Mouse (Mus musculus) embryonic facial prominence, embryonic 14.5 days (tissue): ENCODE results near the gene Slc5a4b. TPM values are rescaled to one million over a fixed set of nuclear protein-coding genes. Genes with fewer than 3 reads are reported as not detected.

Experiments used
- ATAC-seq: fragments of 200-750 bp; cut with Nextera tagmentation; 2 replicates; pipeline ENCODE4 v1.8.0; 2017; ENCODE audit warnings: low read depth, moderate number of reproducible peaks, moderate TSS enrichment
- DNase-seq: peaks from one replicate; pipeline ENCODE4 v3.0.0-alpha.2; 2015; ENCODE audit warnings: low spot score
- H3K27ac ChIP-seq: fragments of 300-500 bp; sonication (generic); replicated peaks from 2 replicates; pipeline ENCODE4 v1.5.1; 2014; ENCODE audit warnings: low read depth, mild to moderate bottlenecking, low read length, moderate library complexity
- H3K27me3 ChIP-seq: fragments of 300-500 bp; sonication (generic); replicated peaks from 2 replicates; pipeline ENCODE4 v1.6.1; 2014; ENCODE audit warnings: low read length; ENCODE audit not compliant: control insufficient read depth, insufficient read depth
- H3K36me3 ChIP-seq: fragments of 300-500 bp; sonication (generic); 2 replicates; pipeline ENCODE4 v1.6.1; 2014; ENCODE audit warnings: low read length, mixed read lengths; ENCODE audit not compliant: control insufficient read depth, insufficient read depth
- H3K4me1 ChIP-seq: fragments of 300-500 bp; sonication (generic); 2 replicates; pipeline ENCODE4 v1.6.1; 2014; ENCODE audit warnings: antibody characterized with exemption, low read length; ENCODE audit not compliant: control insufficient read depth, insufficient read depth
- H3K4me2 ChIP-seq: fragments of 300-500 bp; sonication (generic); 2 replicates; pipeline ENCODE4 v1.6.1; 2014; ENCODE audit warnings: low read depth, mild to moderate bottlenecking, low read length, moderate library complexity, mixed read lengths
- H3K4me3 ChIP-seq: fragments of 300-500 bp; sonication (generic); 2 replicates; pipeline ENCODE4 v1.5.1; 2014; ENCODE audit warnings: low read depth, mild to moderate bottlenecking, low read length
- H3K9ac ChIP-seq: fragments of 300-500 bp; sonication (generic); 2 replicates; pipeline ENCODE4 v1.6.1; 2014; ENCODE audit warnings: low read depth, mild to moderate bottlenecking, low read length, moderate library complexity, mixed read lengths
- H3K9me3 ChIP-seq: fragments of 300-500 bp; sonication (generic); 2 replicates; pipeline ENCODE4 v1.6.1; 2016; ENCODE audit warnings: low read length; ENCODE audit not compliant: control insufficient read depth
- WGBS: fragments of 180-500 bp; shearing (Covaris S2); extraction: QIAGEN DNeasy Blood & Tissue Kit; methylation state at CpG from one replicate; pipeline ENCODE4 v1.1.7; 2014; 5-methylcytosine and 5-hydroxymethylcytosine counted together
- polyA plus RNA-seq: library from polyadenylated mRNA; unstranded; fragments of >200 nt; fragmentation: Nextera tagmentation; extraction: Ambion mirVana; gene quantifications from 2 replicates; pipeline ENCODE4 v1.2.1, GENCODE M21; 2014

Gene Slc5a4b
- polyA plus RNA-seq, 1 experiment from 2014 or later: not detected

DNA sequence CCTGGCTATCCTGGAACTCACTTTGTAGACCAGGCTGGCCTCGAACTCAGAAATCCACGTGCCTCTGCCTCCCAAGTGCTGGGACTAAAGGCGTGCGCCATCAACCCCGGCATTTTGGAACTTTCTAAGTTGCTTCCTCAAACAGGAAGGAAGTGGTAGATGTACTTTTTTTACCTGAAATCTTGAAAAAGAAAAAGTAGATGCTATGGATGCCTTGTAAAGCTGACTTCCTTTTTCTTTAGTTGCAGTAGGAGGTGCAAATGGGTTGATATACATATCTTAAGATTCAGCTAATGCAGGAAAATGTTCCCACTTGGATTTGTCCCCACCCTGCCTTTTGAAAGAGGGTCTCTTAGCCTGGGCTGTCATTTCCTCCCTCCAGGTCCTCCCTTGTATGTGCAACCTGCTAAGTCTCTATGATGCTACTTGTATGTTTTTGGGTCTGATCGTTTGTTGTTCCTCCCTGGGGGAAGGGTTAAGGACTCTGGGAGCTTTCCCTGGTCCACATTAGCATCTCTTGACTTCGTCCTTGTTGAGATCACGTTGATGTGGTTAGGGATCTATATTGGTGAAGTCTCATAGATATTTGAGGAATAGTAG, 76.7 kb downstream of the Slc5a4b start:
- Histone ChIP-seq H3K4me3 (no peak overlapping the region), H3K9ac (no peak overlapping the region), H3K4me1 (peaks cover 6% of the 10 kb centered on the region; the same call in 1 of the 2 replicates), H3K36me3 (peaks cover 31% of the 10 kb centered on the region), H3K9me3 (no peaks in the 10 kb centered on the region), H3K27me3 (no peaks in the 10 kb centered on the region), H3K27ac (no peak overlapping the region), H3K4me2 (no peak overlapping the region)
- ATAC-seq: no peak
- WGBS: 92% methylated on average over 8 of the region's 8 CpGs
- no peak for DNase-seq

DNA sequence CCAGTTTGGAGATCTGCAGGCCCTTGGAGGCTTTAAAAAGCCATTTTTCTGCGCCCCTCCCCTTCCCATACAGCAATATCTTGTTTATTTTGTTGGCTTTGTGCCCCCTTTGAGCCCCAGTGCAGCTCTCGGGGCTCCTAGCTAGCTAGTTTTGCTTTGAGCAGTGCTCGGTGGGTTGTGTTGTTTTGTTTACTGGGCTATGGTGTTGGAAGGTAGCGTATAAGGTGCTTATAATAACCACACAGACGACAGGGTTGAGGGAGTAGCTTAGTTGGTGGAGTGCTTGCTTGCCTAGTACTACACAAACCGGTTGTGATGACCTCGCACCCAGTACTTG, 77.7 kb downstream of the Slc5a4b start:
- Histone ChIP-seq H3K4me2 (peak overlapping the region; percentile 77), H3K36me3 (peaks cover 20% of the 10 kb centered on the region), H3K9ac (peak overlapping the region; percentile 93), H3K4me1 (peaks cover 6% of the 10 kb centered on the region; the same call in 1 of the 2 replicates), H3K27ac (no peak overlapping the region), H3K4me3 (peak overlapping the region; percentile 86), H3K27me3 (no peaks in the 10 kb centered on the region), H3K9me3 (no peaks in the 10 kb centered on the region)
- no peak for ATAC-seq
- 18% methylated on average over 7 of the region's 7 CpGs for WGBS
- DNase-seq: peak; percentile 23

DNA sequence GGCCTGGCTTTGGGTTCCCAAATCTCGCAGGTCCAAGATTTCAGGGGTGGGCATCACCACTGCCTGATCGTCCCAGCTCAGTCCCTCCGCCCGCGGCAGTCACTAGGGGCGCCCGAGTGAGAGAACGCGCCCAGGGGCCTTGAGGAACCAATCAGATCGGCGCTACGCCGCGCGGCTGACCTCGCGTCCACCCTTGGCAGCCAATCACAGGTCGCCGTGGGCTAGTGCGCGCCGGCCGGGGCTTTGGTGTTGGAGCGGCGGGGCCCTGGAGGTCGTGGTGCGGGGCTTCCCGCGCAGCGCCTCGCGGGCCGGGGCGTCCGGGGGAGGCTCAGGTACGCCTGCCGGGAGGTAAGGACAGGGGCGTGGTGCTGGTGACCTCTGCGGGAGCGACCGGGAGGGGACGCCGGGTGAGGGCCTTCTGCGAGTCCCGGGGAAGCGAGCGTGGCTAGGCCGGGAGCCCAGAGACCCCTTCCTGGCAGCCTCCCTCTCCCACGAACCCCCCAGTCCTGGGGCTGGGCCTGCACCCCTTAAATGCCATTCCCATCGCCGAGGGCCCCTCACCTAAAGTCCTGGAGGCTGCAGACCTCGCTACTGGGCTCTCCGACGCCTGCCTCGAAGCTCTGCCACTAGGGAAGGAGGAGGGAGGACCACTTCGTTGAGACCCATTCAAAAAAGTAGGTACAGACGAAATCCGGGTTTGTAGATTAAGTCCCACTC, 78.2 kb downstream of the Slc5a4b start, which contains the start of gene Zfp280b:
TSS of gene Zfp280b (plus strand) at position 249 of the 717 bp plus-strand sequence.
- Histone ChIP-seq H3K36me3 (peaks cover 15% of the 10 kb centered on the region), H3K4me1 (peaks cover 6% of the 10 kb centered on the region; the same call in 1 of the 2 replicates), H3K27ac (peak within 1 kb of the TSS; percentile 57), H3K4me3 (peak within 1 kb of the TSS; percentile 86), H3K9ac (peak within 1 kb of the TSS; percentile 93), H3K4me2 (peak within 1 kb of the TSS; percentile 77), H3K27me3 (no peaks in the 10 kb centered on the region), H3K9me3 (no peaks in the 10 kb centered on the region)
- WGBS: under 1% methylated on average over 30 of the region's 58 CpGs
- ATAC-seq (peak; percentile 98), DNase-seq (peak; percentile 97)

DNA sequence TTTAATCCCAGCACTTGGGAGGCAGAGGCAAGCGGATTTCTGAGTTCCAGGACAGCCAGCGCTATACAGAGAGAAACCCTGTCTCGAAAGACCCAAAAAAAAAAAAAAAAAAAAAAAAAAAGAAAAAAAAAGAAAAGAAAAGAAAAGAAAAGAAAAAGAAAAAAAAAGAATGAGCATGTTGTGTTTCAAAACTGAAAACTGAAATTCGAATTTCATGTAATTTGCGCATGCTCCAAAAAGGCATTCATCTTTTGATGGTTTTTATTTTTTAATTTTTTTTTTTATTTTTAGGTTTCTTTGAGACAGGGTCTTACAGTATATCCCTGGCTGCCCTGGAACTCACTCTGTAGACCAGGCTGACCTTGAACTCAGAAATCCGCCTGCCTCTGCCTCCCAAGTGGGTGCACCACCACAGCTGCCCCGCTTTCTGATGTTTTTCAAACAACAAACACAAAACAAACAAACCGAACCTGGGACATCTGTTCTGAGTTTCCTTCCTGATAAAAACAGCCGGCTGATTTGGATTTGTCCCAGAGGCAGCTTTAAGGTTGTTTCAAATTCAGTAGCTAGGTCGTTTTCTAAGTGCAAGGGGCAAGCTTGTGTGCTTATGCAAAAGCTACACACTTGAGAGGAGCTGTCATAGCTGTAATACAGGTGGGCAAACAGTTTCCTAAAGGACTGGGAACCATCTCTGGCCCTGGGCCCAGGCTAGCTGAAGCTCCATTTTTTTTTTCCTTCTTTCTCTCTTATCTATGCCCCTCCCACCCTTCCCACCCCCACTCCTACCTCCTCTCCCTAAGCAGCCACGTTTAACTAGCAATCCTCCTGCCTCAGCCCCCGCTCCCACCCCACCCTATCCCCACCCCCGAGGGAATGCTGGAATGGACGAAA, 79.0 kb downstream of the Slc5a4b start:
- peaks cover 6% of the 10 kb centered on the region; the same call in 1 of the 2 replicates for H3K4me1 ChIP-seq
- peak; percentile 30 for DNase-seq
- H3K27me3 ChIP-seq: no peaks in the 10 kb centered on the region
- H3K9ac ChIP-seq: peak overlapping the region; percentile 45; the same call in 1 of the 2 replicates
- H3K4me2 ChIP-seq: peak overlapping the region; percentile 77
- WGBS: 49% methylated on average over 14 of the region's 14 CpGs
- H3K36me3 ChIP-seq: peaks cover 7% of the 10 kb centered on the region
- H3K9me3 ChIP-seq: no peaks in the 10 kb centered on the region
- peak overlapping the region; percentile 22; the same call in 1 of the 2 replicates for H3K27ac ChIP-seq
- H3K4me3 ChIP-seq: peak overlapping the region; percentile 86
- peak; percentile 38; the same call in 1 of the 2 replicates for ATAC-seq

DNA sequence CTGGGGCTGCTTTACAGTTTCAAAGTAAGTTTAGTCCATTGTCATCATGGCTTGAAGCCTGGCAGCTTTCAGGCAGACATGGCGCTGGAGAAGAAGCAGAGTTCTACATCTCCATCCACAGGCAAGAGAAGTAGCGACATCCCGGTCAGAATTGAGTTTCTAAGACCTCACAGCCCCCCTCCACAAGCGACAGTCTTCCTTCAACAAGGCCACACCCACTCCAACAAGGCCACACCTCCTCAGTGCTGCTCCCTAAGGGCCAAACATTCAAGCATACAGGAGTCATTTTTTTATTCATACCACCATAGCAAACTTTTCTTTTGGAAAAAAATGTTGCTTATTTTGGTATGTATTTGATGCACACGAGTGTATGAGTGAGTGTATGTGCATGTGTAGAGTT, 80.3 kb downstream of the Slc5a4b start:
- no peak for DNase-seq
- Histone ChIP-seq H3K27ac (no peak overlapping the region), H3K4me2 (no peak overlapping the region), H3K4me1 (peaks cover 6% of the 10 kb centered on the region; the same call in 1 of the 2 replicates), H3K9me3 (no peaks in the 10 kb centered on the region), H3K27me3 (no peaks in the 10 kb centered on the region), H3K9ac (no peak overlapping the region), H3K4me3 (no peak overlapping the region), H3K36me3 (peaks cover 2% of the 10 kb centered on the region; the same call in 1 of the 2 replicates)
- ATAC-seq: no peak
- 69% methylated on average over 5 of the region's 5 CpGs for WGBS

DNA sequence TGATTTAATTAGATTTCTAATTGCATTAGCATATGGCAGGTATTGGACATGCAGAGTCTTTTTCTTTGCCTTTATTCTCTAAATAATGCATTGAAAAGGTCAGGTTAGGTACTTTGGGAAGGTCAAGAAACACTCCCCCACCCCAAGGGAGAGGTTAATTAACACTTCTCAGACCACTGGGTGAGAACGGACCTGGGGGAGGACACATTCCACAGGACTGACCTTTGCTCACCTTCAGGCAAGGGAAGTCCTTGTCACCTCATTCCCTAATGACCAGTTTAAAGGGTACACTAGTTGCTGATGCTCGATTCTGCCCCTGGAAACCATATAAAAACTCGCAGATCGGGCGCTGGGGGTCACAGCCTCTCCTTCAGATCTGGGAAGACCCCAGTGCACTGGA, 81.5 kb downstream of the Slc5a4b start:
- ATAC-seq (no peak), DNase-seq (no peak)
- Histone ChIP-seq H3K27me3 (no peaks in the 10 kb centered on the region), H3K9me3 (peaks cover 8% of the 10 kb centered on the region; the same call in 1 of the 2 replicates), H3K27ac (no peak overlapping the region), H3K9ac (no peak overlapping the region), H3K4me1 (peaks cover 6% of the 10 kb centered on the region; the same call in 1 of the 2 replicates), H3K4me2 (no peak overlapping the region), H3K36me3 (no peaks in the 10 kb centered on the region), H3K4me3 (no peak overlapping the region)
- 61% methylated on average over 5 of the region's 5 CpGs for WGBS

DNA sequence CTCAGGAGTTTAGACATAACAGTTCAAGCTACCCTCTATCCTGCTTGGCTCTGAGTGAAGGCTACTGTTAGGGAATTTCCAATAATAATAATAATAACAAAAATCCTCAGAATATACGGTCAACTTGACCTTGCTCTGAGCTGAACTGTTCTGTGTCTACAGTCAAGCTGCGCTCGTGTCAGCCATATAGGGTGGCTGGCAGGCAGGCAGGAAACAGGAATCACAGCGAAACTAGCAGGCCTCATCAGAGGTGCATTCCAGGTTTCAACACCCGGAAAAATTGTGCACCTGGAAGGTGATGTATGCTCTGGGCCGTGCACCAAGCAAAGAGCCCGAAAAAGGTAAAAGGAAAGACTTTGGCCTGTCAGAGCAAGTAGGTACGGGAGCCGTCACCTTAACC, 82.4 kb downstream of the Slc5a4b start:
- ATAC-seq (no peak), DNase-seq (no peak)
- Histone ChIP-seq H3K4me3 (no peak overlapping the region), H3K4me2 (no peak overlapping the region), H3K9ac (no peak overlapping the region), H3K36me3 (no peaks in the 10 kb centered on the region), H3K27me3 (no peaks in the 10 kb centered on the region), H3K9me3 (peaks cover 8% of the 10 kb centered on the region; the same call in 1 of the 2 replicates), H3K27ac (no peak overlapping the region), H3K4me1 (peaks cover 4% of the 10 kb centered on the region; the same call in 1 of the 2 replicates)
- WGBS: 54% methylated on average over 9 of the region's 9 CpGs

DNA sequence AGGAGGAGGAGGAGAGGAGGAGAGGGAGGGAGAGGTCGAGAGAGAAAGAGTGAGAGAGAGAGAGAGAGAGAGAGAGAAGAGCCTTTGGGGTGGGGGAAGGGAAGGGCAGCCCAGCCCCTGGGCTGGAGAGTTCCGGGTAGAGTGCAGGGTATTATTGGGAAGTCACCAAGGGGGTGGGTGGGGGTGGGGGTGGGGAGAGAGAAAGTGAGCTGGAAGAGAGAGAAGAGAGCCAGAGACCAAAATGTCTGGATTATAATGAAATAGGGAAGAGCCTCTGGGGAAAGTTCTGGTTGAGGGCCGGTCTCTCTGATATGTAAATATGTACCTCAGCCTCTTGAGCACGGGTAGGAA, 82.8 kb downstream of the Slc5a4b start:
- no peaks in the 10 kb centered on the region for H3K4me1 ChIP-seq
- DNase-seq (no peak), ATAC-seq (no peak)
- WGBS: 7% methylated on average over 4 of the region's 4 CpGs
- no peak overlapping the region for H3K9ac ChIP-seq
- H3K27me3 ChIP-seq: no peaks in the 10 kb centered on the region
- no peak overlapping the region for H3K27ac ChIP-seq
- no peak overlapping the region for H3K4me2 ChIP-seq
- H3K9me3 ChIP-seq: peaks cover 8% of the 10 kb centered on the region; the same call in 1 of the 2 replicates
- H3K4me3 ChIP-seq: no peak overlapping the region
- no peaks in the 10 kb centered on the region for H3K36me3 ChIP-seq
